Mouse (Mus musculus): ENCODE results near the gene Nfkbib. TPM values are rescaled to one million over a fixed set of nuclear protein-coding genes. Genes with fewer than 3 reads are reported as not detected.
A peak's percentile ranks its signal among the peaks of the same experiment; 100 is the strongest.

The Nfkbib gene
- polyA plus RNA-seq, 1 experiment from 2014 or later: 29.5 TPM

GRCm38 (mm10) chr7:28726600-28726999 is 40.7 kb downstream of the Nfkbib start:
- Histone ChIP-seq H3K9me3 (ENCODE audit: control insufficient read depth, low read length) (peaks cover 6% of the 10 kb centered on the region), H3K4me2 (ENCODE audit: low read length) (no peak overlapping the region), H3K9ac (ENCODE audit: low read length) (no peak overlapping the region), H3K27ac (replicated peaks in 1 of 2; ENCODE audit: control insufficient read depth in 1 of 2, insufficient read depth in 1 of 2, low read depth in 2 of 2, low read length in 2 of 2) (no peak overlapping the region), H3K4me1 (ENCODE audit: control insufficient read depth in 2 of 2, insufficient read depth in 2 of 2, low read length in 2 of 2) (peaks cover 0 to 2% of the 10 kb centered on the region in 2 experiments; a peak in 1 of 4 replicates), H3K4me3 (ENCODE audit: control insufficient read depth in 1 of 2, insufficient read depth in 1 of 2, low read depth in 1 of 2, low read length in 2 of 2) (no peak overlapping the region), H3K27me3 (ENCODE audit: control insufficient read depth, insufficient read depth, low read length) (no peaks in the 10 kb centered on the region), H3K36me3 (ENCODE audit: control insufficient read depth, insufficient read depth, low read length) (peaks cover 13% of the 10 kb centered on the region; the same call in 1 of the 2 replicates)
- no peak for ATAC-seq (ENCODE audit: insufficient number of reproducible peaks, insufficient read depth, low FRiP score, low read depth)
- 8% methylated on average over 14 of the region's 14 CpGs for WGBS

- peaks cover 13% of the 10 kb centered on the region; the same call in 1 of the 2 replicates for H3K36me3 ChIP-seq (ENCODE audit: control insufficient read depth, insufficient read depth, low read length)
- 95% methylated on average over 2 of the region's 2 CpGs for WGBS
- H3K4me2 ChIP-seq (ENCODE audit: low read length): no peak overlapping the region
- H3K4me1 ChIP-seq (ENCODE audit: control insufficient read depth in 2 of 2, insufficient read depth in 2 of 2, low read length in 2 of 2): peaks cover 0 to 3% of the 10 kb centered on the region in 2 experiments; a peak in 2 of 4 replicates
- no peak overlapping the region for H3K9ac ChIP-seq (ENCODE audit: low read length)
- H3K27ac ChIP-seq (replicated peaks in 1 of 2; ENCODE audit: control insufficient read depth in 1 of 2, insufficient read depth in 1 of 2, low read depth in 2 of 2, low read length in 2 of 2): no peak overlapping the region
- H3K27me3 ChIP-seq (ENCODE audit: control insufficient read depth, insufficient read depth, low read length): no peaks in the 10 kb centered on the region
- no peaks in the 10 kb centered on the region for H3K9me3 ChIP-seq (ENCODE audit: control insufficient read depth, low read length)
- H3K4me3 ChIP-seq (ENCODE audit: control insufficient read depth in 1 of 2, insufficient read depth in 1 of 2, low read depth in 1 of 2, low read length in 2 of 2): no peak overlapping the region
- ATAC-seq (ENCODE audit: insufficient number of reproducible peaks, insufficient read depth, low FRiP score, low read depth): no peak
Measured at GRCm38 (mm10) chr7:28724613-28725012, 42.7 kb downstream of the Nfkbib start.

GRCm38 (mm10) chr7:28722079-28722478 is 45.2 kb downstream of the Nfkbib start:
- WGBS: 90% methylated on average over 7 of the region's 7 CpGs

GRCm38 (mm10) chr7:28720753-28721537 is 46.4 kb downstream of the Nfkbib start:
- no peak overlapping the region for H3K9ac ChIP-seq (ENCODE audit: low read length)
- no peaks in the 10 kb centered on the region for H3K27me3 ChIP-seq (ENCODE audit: control insufficient read depth, insufficient read depth, low read length)
- no peak overlapping the region for H3K4me2 ChIP-seq (ENCODE audit: low read length)
- peaks cover 13% of the 10 kb centered on the region; the same call in 1 of the 2 replicates for H3K36me3 ChIP-seq (ENCODE audit: control insufficient read depth, insufficient read depth, low read length)
- no peaks in the 10 kb centered on the region for H3K9me3 ChIP-seq (ENCODE audit: control insufficient read depth, low read length)
- H3K4me1 ChIP-seq (ENCODE audit: control insufficient read depth in 2 of 2, insufficient read depth in 2 of 2, low read length in 2 of 2): peaks cover 2 to 9% of the 10 kb centered on the region in 2 experiments
- WGBS: 71% methylated on average over 3 of the region's 3 CpGs
- no peak overlapping the region for H3K4me3 ChIP-seq (ENCODE audit: control insufficient read depth in 1 of 2, insufficient read depth in 1 of 2, low read depth in 1 of 2, low read length in 2 of 2)
- no peak overlapping the region for H3K27ac ChIP-seq (replicated peaks in 1 of 2; ENCODE audit: control insufficient read depth in 1 of 2, insufficient read depth in 1 of 2, low read depth in 2 of 2, low read length in 2 of 2)
- no peak for ATAC-seq (ENCODE audit: insufficient number of reproducible peaks, insufficient read depth, low FRiP score, low read depth)

More at GRCm38 (mm10) chr7:28722079-28722478, 45.2 kb downstream of the Nfkbib start:
- peaks cover 13% of the 10 kb centered on the region; the same call in 1 of the 2 replicates for H3K36me3 ChIP-seq (ENCODE audit: control insufficient read depth, insufficient read depth, low read length)
- no peak overlapping the region for H3K4me3 ChIP-seq (ENCODE audit: control insufficient read depth in 1 of 2, insufficient read depth in 1 of 2, low read depth in 1 of 2, low read length in 2 of 2)
- H3K9ac ChIP-seq (ENCODE audit: low read length): no peak overlapping the region
- H3K4me1 ChIP-seq (ENCODE audit: control insufficient read depth in 2 of 2, insufficient read depth in 2 of 2, low read length in 2 of 2): peaks cover 3 to 9% of the 10 kb centered on the region in 2 experiments
- no peak overlapping the region for H3K4me2 ChIP-seq (ENCODE audit: low read length)
- no peak for ATAC-seq (ENCODE audit: insufficient number of reproducible peaks, insufficient read depth, low FRiP score, low read depth)
- H3K27ac ChIP-seq (replicated peaks in 1 of 2; ENCODE audit: control insufficient read depth in 1 of 2, insufficient read depth in 1 of 2, low read depth in 2 of 2, low read length in 2 of 2): no peak overlapping the region
- H3K27me3 ChIP-seq (ENCODE audit: control insufficient read depth, insufficient read depth, low read length): no peaks in the 10 kb centered on the region
- no peaks in the 10 kb centered on the region for H3K9me3 ChIP-seq (ENCODE audit: control insufficient read depth, low read length)

GRCm38 (mm10) chr7:28719650-28720049 is 47.7 kb downstream of the Nfkbib start:
- H3K9ac ChIP-seq (ENCODE audit: low read length): no peak overlapping the region
- H3K4me2 ChIP-seq (ENCODE audit: low read length): no peak overlapping the region
- whole genome bisulfite sequencing: 71% methylated on average over 2 of the region's 2 CpGs
- no peaks in the 10 kb centered on the region for H3K27me3 ChIP-seq (ENCODE audit: control insufficient read depth, insufficient read depth, low read length)
- no peaks in the 10 kb centered on the region for H3K9me3 ChIP-seq (ENCODE audit: control insufficient read depth, low read length)
- H3K4me3 ChIP-seq (ENCODE audit: control insufficient read depth in 1 of 2, insufficient read depth in 1 of 2, low read depth in 1 of 2, low read length in 2 of 2): no peak overlapping the region
- peaks cover 3% of the 10 kb centered on the region; the same call in 1 of the 2 replicates for H3K36me3 ChIP-seq (ENCODE audit: control insufficient read depth, insufficient read depth, low read length)
- H3K27ac ChIP-seq (replicated peaks in 1 of 2; ENCODE audit: control insufficient read depth in 1 of 2, insufficient read depth in 1 of 2, low read depth in 2 of 2, low read length in 2 of 2): no peak overlapping the region
- peaks cover 9 to 16% of the 10 kb centered on the region in 2 experiments for H3K4me1 ChIP-seq (ENCODE audit: control insufficient read depth in 2 of 2, insufficient read depth in 2 of 2, low read length in 2 of 2)
- no peak for ATAC-seq (ENCODE audit: insufficient number of reproducible peaks, insufficient read depth, low FRiP score, low read depth)

GRCm38 (mm10) chr7:28719159-28719558 is 48.2 kb downstream of the Nfkbib start:
- no peaks in the 10 kb centered on the region; the same call in 1 of the 2 replicates for H3K36me3 ChIP-seq (ENCODE audit: control insufficient read depth, insufficient read depth, low read length)
- no peak overlapping the region for H3K4me3 ChIP-seq (ENCODE audit: control insufficient read depth in 1 of 2, insufficient read depth in 1 of 2, low read depth in 1 of 2, low read length in 2 of 2)
- peaks cover 14 to 17% of the 10 kb centered on the region in 2 experiments for H3K4me1 ChIP-seq (ENCODE audit: control insufficient read depth in 2 of 2, insufficient read depth in 2 of 2, low read length in 2 of 2)
- H3K9me3 ChIP-seq (ENCODE audit: control insufficient read depth, low read length): no peaks in the 10 kb centered on the region
- H3K4me2 ChIP-seq (ENCODE audit: low read length): 0 out of 2 replicates have a peak overlapping the region, but pooled peaks have one; percentile 4
- ATAC-seq (ENCODE audit: insufficient number of reproducible peaks, insufficient read depth, low FRiP score, low read depth): no peak
- no peak overlapping the region for H3K27ac ChIP-seq (replicated peaks in 1 of 2; ENCODE audit: control insufficient read depth in 1 of 2, insufficient read depth in 1 of 2, low read depth in 2 of 2, low read length in 2 of 2)
- H3K9ac ChIP-seq (ENCODE audit: low read length): no peak overlapping the region
- 23% methylated on average over 4 of the region's 4 CpGs for WGBS
- no peaks in the 10 kb centered on the region for H3K27me3 ChIP-seq (ENCODE audit: control insufficient read depth, insufficient read depth, low read length)

GRCm38 (mm10) chr7:28717726-28718125 is 49.6 kb downstream of the Nfkbib start:
- Histone ChIP-seq H3K27me3 (ENCODE audit: control insufficient read depth, insufficient read depth, low read length) (no peaks in the 10 kb centered on the region), H3K36me3 (ENCODE audit: control insufficient read depth, insufficient read depth, low read length) (no peaks in the 10 kb centered on the region), H3K9me3 (ENCODE audit: control insufficient read depth, low read length) (no peaks in the 10 kb centered on the region), H3K9ac (ENCODE audit: low read length) (no peak overlapping the region; the same call in 1 of the 2 replicates), H3K4me1 (ENCODE audit: control insufficient read depth in 2 of 2, insufficient read depth in 2 of 2, low read length in 2 of 2) (peaks cover 16 to 18% of the 10 kb centered on the region in 2 experiments), H3K4me3 (ENCODE audit: control insufficient read depth in 1 of 2, insufficient read depth in 1 of 2, low read depth in 1 of 2, low read length in 2 of 2) (no peak overlapping the region; a peak in 1 of 4 replicates), H3K4me2 (ENCODE audit: low read length) (peak overlapping the region; percentile 86), H3K27ac (replicated peaks in 1 of 2; ENCODE audit: control insufficient read depth in 1 of 2, insufficient read depth in 1 of 2, low read depth in 2 of 2, low read length in 2 of 2) (no peak overlapping the region)
- ATAC-seq (ENCODE audit: insufficient number of reproducible peaks, insufficient read depth, low FRiP score, low read depth): no peak
- 89% methylated on average over 10 of the region's 10 CpGs for WGBS
